Mouse (Mus musculus) gastrocnemius, postnatal 36 days (tissue): Measurements from ENCODE around the gene Dhx32. TPM values are rescaled to one million over a fixed set of nuclear protein-coding genes. Genes with fewer than 3 reads are reported as not detected.

ENCODE experiments used
- DNase-seq, 2 experiments: peaks; one replicate each; pipeline ENCODE4 v3.0.0; 2022
- intact Hi-C: fragments of 180-260 bp; cut with DNase I; formaldehyde crosslinking; loops from one replicate; pipeline ENCODE4 v1.15.1; 2025
- long read RNA-seq, 2 experiments: library from polyadenylated mRNA; stranded (forward); transcript quantifications; one replicate each; pipeline ENCODE4 v2.0.0; 2021
- total RNA-seq, 2 experiments: library from RNA; stranded (reverse); gene quantifications; 2 replicates each; pipeline ENCODE4 v1.2.3; 2021

The Dhx32 gene
- total RNA-seq: 10 to 100 TPM; 28.9 to 30.6 TPM
- long read RNA-seq, experiment 1, partial matches to known transcripts: 2 of 13 reads
- long read RNA-seq, experiment 1, other reads (novel, unspliced or antisense): 6 of 13 reads
- long read RNA-seq, experiment 2, transcript Dhx32-201 (12 exons, 2,955 nt): major isoform, 15 of 22 reads
- long read RNA-seq, experiment 2, partial matches to known transcripts: 2 of 22 reads
- long read RNA-seq, experiment 2, other reads (novel, unspliced or antisense): 5 of 22 reads

GRCm38 (mm10) chr7:133782717-133783435 is at the start of gene Dhx32:
TSS of gene Dhx32 (minus strand) at chr7:133782726.
- intact Hi-C loops: loop anchor here (5.0 kb wide), 1 partner anchor 111 kb away; no protein-coding TSS in a partner anchor
- DNase-seq: peak; percentile 64 to 73

DNA sequence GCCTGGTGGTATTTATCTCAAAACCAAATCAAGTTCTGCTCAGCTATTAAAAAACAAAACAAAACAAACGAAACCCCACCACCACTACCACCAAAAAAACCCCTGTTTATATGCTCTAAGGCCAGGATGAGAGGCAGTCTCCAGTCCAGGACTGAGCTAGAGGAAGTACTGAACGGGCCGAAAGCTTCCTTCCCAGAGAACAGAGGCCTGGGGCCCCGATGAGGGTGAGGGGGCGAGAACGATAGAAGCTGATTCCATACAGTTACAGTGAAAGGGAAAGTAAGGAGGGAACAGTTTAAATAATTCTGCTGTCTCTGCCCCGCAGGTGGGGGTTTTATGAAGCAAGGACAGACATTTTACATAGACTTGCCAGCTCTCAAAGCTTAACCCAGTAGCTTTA is 47.1 kb upstream of the Dhx32 start:
- intact Hi-C loops: no loop called here
- DNase-seq: no peak

DNA sequence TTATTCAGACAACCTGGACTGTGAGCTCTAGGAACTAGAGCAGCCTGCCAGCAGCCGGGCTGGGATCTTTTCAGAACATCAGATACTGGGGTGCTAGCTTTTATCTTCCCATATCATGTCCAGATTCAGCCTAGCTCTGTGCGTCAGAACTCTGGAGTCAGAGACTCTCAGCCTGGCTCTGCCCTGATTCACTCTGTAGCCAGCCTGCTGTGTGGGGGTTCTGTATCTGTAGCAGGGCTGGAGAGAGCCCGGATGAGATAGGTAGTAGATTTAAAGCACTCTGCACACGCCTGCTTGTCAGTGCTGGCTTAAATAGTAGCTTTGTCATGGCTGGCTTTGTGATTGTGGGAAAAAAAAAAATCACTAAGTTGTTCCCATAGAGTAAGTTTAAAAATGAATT is 46.0 kb upstream of the Dhx32 start:
- intact Hi-C loops: no loop called here
- no peak for DNase-seq

DNA sequence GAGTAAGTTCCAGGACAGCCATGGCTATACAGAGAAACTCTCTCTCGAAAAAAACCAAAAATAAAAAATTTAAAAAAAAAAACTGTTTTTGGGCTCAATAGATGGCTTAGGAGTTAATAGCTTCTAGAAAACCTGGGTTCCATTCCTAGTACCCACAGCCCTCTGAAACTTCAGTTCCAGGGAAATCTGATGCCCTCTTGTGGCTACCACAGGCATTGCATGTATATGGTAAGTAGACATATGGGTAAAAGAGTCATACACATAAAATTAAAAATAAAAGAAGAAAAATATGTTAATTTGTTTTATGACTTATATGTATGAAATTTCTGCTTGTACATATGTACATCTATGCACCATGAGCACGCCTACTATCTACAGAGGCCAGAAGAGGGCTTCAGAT is 42.1 kb upstream of the Dhx32 start:
- no peak for DNase-seq
- intact Hi-C loops: no loop called here

- DNase-seq: no peak
- intact Hi-C loops: no loop called here
Observed at GRCm38 (mm10) chr7:133823751-133824150, 41.2 kb upstream of the Dhx32 start.

DNA sequence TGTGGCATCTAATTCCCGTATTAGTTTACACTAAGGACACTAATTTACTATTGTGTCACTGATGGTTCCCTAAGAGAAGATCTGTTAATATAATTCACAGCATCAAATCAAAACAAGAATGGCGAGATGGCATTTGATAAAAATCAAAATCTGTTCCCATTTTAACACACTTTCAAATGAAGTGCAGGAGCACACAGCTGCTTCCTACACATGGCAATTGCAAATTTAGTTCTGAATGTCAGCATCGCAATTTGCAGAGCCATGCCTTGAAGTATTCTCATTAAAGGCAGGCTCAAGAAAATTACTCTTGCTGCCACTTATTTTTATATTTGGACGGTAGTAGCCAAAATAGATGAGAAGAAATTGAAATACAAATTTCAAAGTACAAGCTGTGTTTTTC is 30.8 kb upstream of the Dhx32 start:
- DNase-seq: no peak
- intact Hi-C loops: no loop called here

GRCm38 (mm10) chr7:133812927-133813326 is 30.4 kb upstream of the Dhx32 start:
- no peak for DNase-seq
- intact Hi-C loops: no loop called here

- intact Hi-C loops: no loop called here
Observed at GRCm38 (mm10) chr7:133805614-133806175, 23.2 kb upstream of the Dhx32 start.

GRCm38 (mm10) chr7:133801823-133802222 is 19.3 kb upstream of the Dhx32 start:
- DNase-seq: no peak
- intact Hi-C loops: no loop called here

More at GRCm38 (mm10) chr7:133805614-133806175, 23.2 kb upstream of the Dhx32 start:
- DNase-seq: peak; percentile 31 to 51

- no peak for DNase-seq
- intact Hi-C loops: no loop called here
Observed at GRCm38 (mm10) chr7:133799928-133800327, 17.4 kb upstream of the Dhx32 start.

GRCm38 (mm10) chr7:133794720-133795119 is 12.2 kb upstream of the Dhx32 start:
- DNase-seq: no peak
- intact Hi-C loops: loop anchor here (5.0 kb wide), 1 partner anchor 62 kb away; no protein-coding TSS in a partner anchor

- intact Hi-C loops: loop anchor here (5.0 kb wide), 1 partner anchor 61 kb away; no protein-coding TSS in a partner anchor
- peak; percentile 64 to 66 for DNase-seq
Observed at GRCm38 (mm10) chr7:133793248-133794131, 11.0 kb upstream of the Dhx32 start.

DNA sequence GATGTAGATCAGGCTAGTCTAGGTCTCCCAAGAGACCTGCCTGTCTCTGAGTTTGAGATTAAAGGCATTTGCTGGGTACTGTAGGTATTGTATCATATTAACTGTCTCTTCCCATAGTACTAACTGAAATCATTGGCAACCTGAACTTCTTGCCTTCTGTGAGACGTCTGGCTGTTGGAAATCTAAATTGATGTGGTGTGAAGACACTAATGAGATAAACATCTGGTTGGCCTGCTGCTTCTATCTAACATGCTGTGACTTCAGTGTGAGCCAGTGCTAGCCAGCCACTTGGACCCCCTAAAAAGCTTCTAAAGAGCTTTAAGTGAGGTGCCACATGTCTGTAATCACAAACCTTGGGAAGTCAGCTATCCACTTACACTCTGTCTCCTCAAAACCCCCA is 10.2 kb upstream of the Dhx32 start:
- intact Hi-C loops: loop anchor here (5.0 kb wide), 1 partner anchor 60 kb away; no protein-coding TSS in a partner anchor
- no peak for DNase-seq

DNA sequence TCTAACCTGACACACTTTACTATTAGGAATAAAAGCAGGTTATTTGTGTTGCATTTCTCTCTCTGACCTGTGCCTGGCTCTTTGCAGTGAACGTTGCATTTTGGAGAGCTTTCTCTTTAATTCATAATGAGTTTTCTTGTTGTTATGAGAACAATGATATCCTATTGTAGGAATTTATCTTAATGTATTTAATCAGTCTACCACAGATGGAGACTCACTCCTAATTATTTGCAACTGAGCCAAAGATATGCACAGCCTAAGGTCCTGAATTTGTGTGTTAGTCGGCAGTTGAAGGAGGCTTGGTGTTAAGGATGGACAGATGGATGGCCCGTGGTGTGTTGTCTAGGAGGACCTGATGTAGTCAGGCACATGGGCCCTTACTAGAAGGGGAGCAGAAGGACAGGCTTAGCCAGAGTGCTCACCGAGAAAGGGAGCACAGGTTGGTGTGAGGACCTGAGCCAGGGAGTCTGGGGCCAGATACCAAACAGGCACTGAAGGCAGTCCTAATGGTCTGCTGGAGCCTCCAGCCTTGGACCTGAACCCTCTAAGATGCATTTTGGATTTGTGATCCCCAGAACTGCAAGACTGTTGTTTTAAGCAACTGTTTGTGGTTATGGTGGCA is 8.2 kb upstream of the Dhx32 start:
- no peak for DNase-seq
- intact Hi-C loops: loop anchor here (5.0 kb wide), 1 partner anchor 58 kb away; no protein-coding TSS in a partner anchor

GRCm38 (mm10) chr7:133790171-133790570 is 7.6 kb upstream of the Dhx32 start:
- no peak for DNase-seq
- intact Hi-C loops: loop anchor here (5.0 kb wide), 1 partner anchor 58 kb away; no protein-coding TSS in a partner anchor

DNA sequence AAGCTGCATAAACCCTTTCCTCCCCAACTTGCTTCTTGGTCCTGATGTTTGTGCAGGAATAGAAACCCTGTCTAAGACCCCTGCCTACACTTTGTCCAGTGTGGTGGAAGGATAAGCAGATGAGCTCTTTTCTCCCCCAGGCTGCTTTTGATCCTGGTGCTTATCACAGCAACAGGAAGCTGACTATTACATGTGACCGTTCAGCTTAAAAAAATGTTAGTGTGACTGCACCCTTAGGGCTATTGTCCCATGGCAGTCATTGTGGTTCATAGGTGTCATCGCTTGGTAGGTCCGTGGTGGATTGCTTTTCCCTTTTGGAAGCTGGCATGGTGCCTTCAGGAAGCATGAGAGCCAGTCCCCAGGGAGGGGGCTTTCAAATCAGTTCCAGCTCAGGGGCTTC is 5.6 kb upstream of the Dhx32 start:
- intact Hi-C loops: no loop called here
- no peak for DNase-seq

GRCm38 (mm10) chr7:133787571-133787970 is 5.0 kb upstream of the Dhx32 start:
- intact Hi-C loops: no loop called here
- no peak for DNase-seq

GRCm38 (mm10) chr7:133781991-133782390 is 535 bp downstream of the Dhx32 start:
- no peak for DNase-seq
- intact Hi-C loops: loop anchor here (5.0 kb wide), 1 partner anchor 110 kb away; no protein-coding TSS in a partner anchor

DNA sequence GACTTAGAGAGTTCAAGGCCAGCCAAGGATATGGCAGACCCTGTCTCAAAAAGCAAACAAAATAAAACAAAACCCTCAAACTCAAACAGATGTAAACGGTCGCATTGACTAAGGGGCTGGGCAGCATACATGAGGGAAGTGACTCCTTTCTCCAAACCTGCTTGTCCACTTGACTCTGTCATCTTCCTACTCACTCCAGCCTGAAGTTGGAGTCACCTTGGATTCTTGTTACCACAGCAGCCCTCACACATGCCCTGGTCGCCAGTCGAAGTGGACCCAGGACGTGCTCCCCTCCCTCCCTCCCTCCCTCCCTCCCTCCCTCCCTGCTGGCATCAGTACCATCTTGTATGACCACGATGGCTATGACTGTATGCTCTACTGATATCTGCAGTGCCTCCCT is 943 bp downstream of the Dhx32 start:
- intact Hi-C loops: loop anchor here (5.0 kb wide), 1 partner anchor 109 kb away; no protein-coding TSS in a partner anchor
- no peak for DNase-seq

GRCm38 (mm10) chr7:133776626-133776996 is 5.9 kb downstream of the Dhx32 start, which contains the start of gene Fank1:
TSS of gene Fank1 (plus strand) at chr7:133776861.
- peak; percentile 79 for DNase-seq
- intact Hi-C loops: loop anchor here (2.0 to 5.0 kb wide), 2 partner anchors 49 to 68 kb away; partner anchors contain the start of gene Bccip
